Mouse (Mus musculus): ENCODE data around the gene Setdb1. TPM values are rescaled to one million over a fixed set of nuclear protein-coding genes. Genes with fewer than 3 reads are reported as not detected.

Gene Setdb1
- polyA plus RNA-seq (2012; rRNA removed): 13.1 and 15.8 TPM in 2 replicates

GRCm38 (mm10) chr3:95356701-95357449 is at the start of gene Setdb1:
Gene Setdb1, minus strand, starts transcription at chr3:95357202.

DNA sequence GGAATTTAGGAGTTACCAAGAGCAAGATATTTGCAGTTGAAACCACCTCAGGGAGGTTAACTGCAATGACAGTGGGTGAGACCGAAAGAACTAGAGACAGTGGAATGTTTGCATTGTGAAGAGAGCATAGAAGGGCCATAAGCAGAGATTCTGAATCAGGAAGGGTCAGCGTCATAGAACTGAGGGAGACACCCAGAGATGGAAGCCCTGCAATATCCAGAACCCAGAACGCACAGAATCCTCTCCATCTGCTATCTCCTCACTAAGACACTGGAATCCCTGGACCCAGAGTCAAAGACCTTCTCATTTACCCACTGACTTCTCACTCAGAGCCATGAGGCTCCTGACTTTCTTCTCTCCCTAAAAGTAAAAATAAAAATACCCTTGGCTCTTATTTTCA is 45.7 kb upstream of the Setdb1 start, which contains the start of gene 4930558C23Rik:
4930558C23Rik (minus strand) TSS at position 101 of the 400 bp plus-strand sequence.

GRCm38 (mm10) chr3:95314486-95315093 is 42.4 kb downstream of the Setdb1 start, which contains the start of gene Cers2:
Gene Cers2, plus strand, starts transcription at chr3:95314791.

DNA sequence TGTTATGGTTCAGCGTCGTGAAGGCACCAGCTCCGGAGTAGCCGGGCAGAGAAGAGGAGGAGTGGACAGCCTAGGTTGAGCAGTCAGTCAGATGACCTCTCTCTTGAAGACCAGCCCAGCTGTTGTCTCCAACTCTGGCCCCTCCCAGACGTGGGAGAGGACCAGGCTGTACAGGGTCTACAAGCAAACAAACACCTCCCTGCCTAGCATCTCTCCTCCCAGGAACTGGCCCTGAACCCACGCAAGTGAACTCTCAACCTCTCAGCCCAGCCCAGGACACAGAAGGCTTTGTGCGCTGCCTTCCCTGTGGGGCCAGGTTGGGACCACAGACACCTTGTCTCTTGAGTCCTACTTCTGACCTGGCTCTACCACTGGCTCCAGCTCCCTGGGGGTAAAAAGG is 49.9 kb downstream of the Setdb1 start, which contains the start of gene Anxa9:
Anxa9 (minus strand) TSS at position 77 of the 400 bp plus-strand sequence.

GRCm38 (mm10) chr3:95281216-95282126 is 75.5 kb downstream of the Setdb1 start, which contains the start of the genes Mindy1 and Prune1:
Gene Mindy1, plus strand, starts transcription at chr3:95281345.
Gene Prune1, minus strand, starts transcription at chr3:95282076.

Other genes with a start within 250 kb of the Setdb1 start
- gene Vps72, start 246.2 kb downstream of the Setdb1 start, polyA plus RNA-seq (2012; rRNA removed): 23.3 and 25.4 TPM in 2 replicates
- 0.37 and 0.59 TPM in 2 replicates for gene Tmod4, start 232.7 kb downstream of the Setdb1 start, polyA plus RNA-seq (2012; rRNA removed)
- 34.6 and 35.5 TPM in 2 replicates for gene Scnm1, start 223.2 kb downstream of the Setdb1 start, polyA plus RNA-seq (2012; rRNA removed)
- 3.8 and 4.2 TPM in 2 replicates for gene Lysmd1, start 223.1 kb downstream of the Setdb1 start, polyA plus RNA-seq (2012; rRNA removed)
- gene Tnfaip8l2, start 214.8 kb downstream of the Setdb1 start, polyA plus RNA-seq (2012; rRNA removed): 3.4 and 5.8 TPM in 2 replicates
- gene Sema6c, start 196.7 kb downstream of the Setdb1 start, polyA plus RNA-seq (2012; rRNA removed): 0.59 and 0.94 TPM in 2 replicates
- 15.3 and 17.6 TPM in 2 replicates for gene Gabpb2, start 139.3 kb downstream of the Setdb1 start, polyA plus RNA-seq (2012; rRNA removed)
- gene Cdc42se1, start 128.5 kb downstream of the Setdb1 start, polyA plus RNA-seq (2012; rRNA removed): 21.9 and 27.2 TPM in 2 replicates
- gene Mllt11, start 125.0 kb downstream of the Setdb1 start, polyA plus RNA-seq (2012; rRNA removed): 2.8 TPM in 2 replicates
- gene Gm128, start 115.6 kb downstream of the Setdb1 start, polyA plus RNA-seq (2012; rRNA removed): 0.07 and 0.14 TPM in 2 replicates
- gene Bnipl, start 106.0 kb downstream of the Setdb1 start, polyA plus RNA-seq (2012; rRNA removed): 0.03 and 0.16 TPM in 2 replicates
- 11.8 and 13.5 TPM in 2 replicates for gene Mindy1, start 75.9 kb downstream of the Setdb1 start, polyA plus RNA-seq (2012; rRNA removed)
- 7.4 and 8.4 TPM in 2 replicates for gene Prune1, start 75.1 kb downstream of the Setdb1 start, polyA plus RNA-seq (2012; rRNA removed)
- gene Anxa9, start 50.0 kb downstream of the Setdb1 start, polyA plus RNA-seq (2012; rRNA removed): 2.3 and 2.8 TPM in 2 replicates
- 52.5 and 69.2 TPM in 2 replicates for gene Cers2, start 42.4 kb downstream of the Setdb1 start, polyA plus RNA-seq (2012; rRNA removed)
- gene 4930558C23Rik, start 45.6 kb upstream of the Setdb1 start, polyA plus RNA-seq (2012; rRNA removed): not detected in 2 replicates
- 10.5 and 13.0 TPM in 2 replicates for gene Arnt, start 77.2 kb upstream of the Setdb1 start, polyA plus RNA-seq (2012; rRNA removed)
- 1.0 and 1.7 TPM in 2 replicates for gene Ctsk, start 142.1 kb upstream of the Setdb1 start, polyA plus RNA-seq (2012; rRNA removed)
- gene Ctss, start 169.6 kb upstream of the Setdb1 start, polyA plus RNA-seq (2012; rRNA removed): 17.6 and 20.8 TPM in 2 replicates
- gene Hormad1, start 202.5 kb upstream of the Setdb1 start, polyA plus RNA-seq (2012; rRNA removed): not detected in 2 replicates
- 17.0 and 19.4 TPM in 2 replicates for gene Golph3l, start 231.7 kb upstream of the Setdb1 start, polyA plus RNA-seq (2012; rRNA removed)

All from liver, embryonic 14 days (tissue).